Mouse (Mus musculus): ENCODE measurements at regions not wholly inside any gene's neighbourhood (a gene's known extent, or its start where the extent isn't known, plus 50 kb on each side); places are given as distances from the start of the nearest gene placed in this dataset.

DNA sequence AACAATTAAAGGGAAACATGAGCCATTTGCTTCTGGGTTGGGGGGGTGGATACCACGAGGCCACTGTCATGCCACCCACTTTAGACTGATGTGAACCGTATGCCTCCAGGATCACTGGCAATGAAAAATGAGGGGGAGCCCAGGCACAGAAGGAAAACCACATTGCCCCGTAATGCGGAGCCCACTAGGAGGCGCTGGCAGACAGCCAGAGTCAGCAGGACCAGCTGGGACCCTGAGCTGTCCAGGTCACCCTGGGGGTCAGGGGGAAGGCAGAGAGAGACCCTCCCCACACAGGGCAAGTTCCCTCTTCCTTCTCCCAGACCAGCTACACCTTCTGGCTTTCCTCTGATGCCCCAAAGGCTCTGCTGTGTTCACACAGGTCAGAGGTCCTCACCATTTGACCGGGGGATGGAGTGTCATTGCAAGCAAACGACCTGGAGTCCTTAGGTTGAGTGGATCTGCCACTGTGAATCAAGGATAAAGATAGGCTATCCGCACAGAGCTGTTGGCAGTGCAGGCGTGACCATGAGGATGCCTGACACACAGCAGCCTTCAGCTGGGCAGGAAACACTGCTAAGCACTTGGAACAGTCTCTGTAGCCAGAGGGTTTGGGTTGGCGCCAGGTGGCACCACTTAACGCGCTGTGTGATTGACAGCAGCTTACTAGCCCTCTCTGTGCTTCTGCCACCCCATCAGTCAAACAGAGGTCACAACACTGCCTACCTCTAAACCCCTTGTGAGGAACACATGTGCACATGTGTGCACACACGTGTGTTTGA is 400.2 kb downstream of the Sox9 start:
- no peaks in the 10 kb centered on the region for H3K9me3 ChIP-seq (ENCODE audit: low read length)
- no peaks in the 10 kb centered on the region for H3K36me3 ChIP-seq (ENCODE audit: insufficient read depth, low read length)
- H3K4me3 ChIP-seq (replicated peaks; ENCODE audit: low read length), result no peak overlapping the region
- H3K4me1 ChIP-seq (replicated peaks; ENCODE audit: low read depth, low read length), result peaks cover 17% of the 10 kb centered on the region; the same call in 1 of the 2 replicates
- TF ChIP-seq POU5F1 (IDR thresholded peaks at IDR 0.05; ENCODE audit: borderline replicate concordance, low read length) (no peak), NANOG (IDR thresholded peaks at IDR 0.05; ENCODE audit: borderline replicate concordance, low read length) (no peak), CTCF (conservative IDR thresholded peaks at IDR 0.05; ENCODE audit: low read length) (peak; percentile 38)
- H3K27me3 ChIP-seq (ENCODE audit: insufficient read depth, low read length), result peaks cover 18% of the 10 kb centered on the region

DNA sequence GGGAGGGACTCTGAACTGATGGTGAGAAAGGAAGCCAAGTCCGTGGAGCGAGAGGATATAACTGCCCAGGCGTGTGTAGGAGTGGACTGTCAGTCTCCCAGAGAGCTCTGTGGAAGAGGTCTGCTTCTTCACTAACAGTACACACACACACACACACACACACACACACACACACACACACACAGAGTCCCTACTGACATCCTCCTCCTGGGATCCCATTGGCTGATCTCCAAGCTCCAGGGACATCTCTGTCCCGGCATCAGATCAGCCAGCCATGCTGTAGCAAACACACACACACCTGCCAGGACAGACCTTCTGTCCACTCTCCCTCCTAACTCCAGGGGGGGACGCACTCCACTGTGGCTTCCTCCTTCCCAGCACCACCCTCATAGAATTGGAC is 401.5 kb downstream of the Sox9 start:
- Histone ChIP-seq H3K9me3 (ENCODE audit: low read length) (no peaks in the 10 kb centered on the region), H3K4me3 (replicated peaks; ENCODE audit: low read length) (no peak overlapping the region), H3K36me3 (ENCODE audit: insufficient read depth, low read length) (no peaks in the 10 kb centered on the region), H3K4me1 (replicated peaks; ENCODE audit: low read depth, low read length) (peaks cover 16% of the 10 kb centered on the region; the same call in 1 of the 2 replicates), H3K27me3 (ENCODE audit: insufficient read depth, low read length) (peaks cover 18% of the 10 kb centered on the region)
- TF ChIP-seq CTCF (conservative IDR thresholded peaks at IDR 0.05; ENCODE audit: low read length), result no peak
- TF ChIP-seq POU5F1 (IDR thresholded peaks at IDR 0.05; ENCODE audit: borderline replicate concordance, low read length), result no peak
- no peak for TF ChIP-seq NANOG (IDR thresholded peaks at IDR 0.05; ENCODE audit: borderline replicate concordance, low read length)

DNA sequence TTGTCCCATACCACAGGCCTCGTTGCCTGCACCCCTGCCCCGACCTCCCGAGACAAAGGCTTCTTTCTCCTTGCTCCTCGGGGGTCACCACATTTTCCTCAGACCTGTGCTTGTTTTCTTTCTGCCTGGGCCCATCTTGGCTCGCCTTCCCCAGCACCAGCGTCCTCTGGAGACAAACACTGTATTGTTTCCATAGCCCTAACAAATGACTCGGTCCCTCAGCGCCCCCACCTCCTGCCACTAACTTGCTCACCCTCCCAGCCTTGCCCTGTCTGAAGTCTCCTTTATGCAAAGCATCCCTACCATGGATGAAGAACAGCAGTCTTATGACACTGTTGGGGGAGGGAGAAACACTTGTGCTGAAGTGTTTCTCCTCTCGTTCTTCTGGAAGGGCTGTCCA is 402.1 kb downstream of the Sox9 start:
- Histone ChIP-seq H3K36me3 (ENCODE audit: insufficient read depth, low read length) (no peaks in the 10 kb centered on the region), H3K9me3 (ENCODE audit: low read length) (no peaks in the 10 kb centered on the region), H3K4me1 (replicated peaks; ENCODE audit: low read depth, low read length) (peaks cover 16% of the 10 kb centered on the region; the same call in 1 of the 2 replicates), H3K27me3 (ENCODE audit: insufficient read depth, low read length) (peaks cover 13% of the 10 kb centered on the region), H3K4me3 (replicated peaks; ENCODE audit: low read length) (no peak overlapping the region)
- TF ChIP-seq NANOG (IDR thresholded peaks at IDR 0.05; ENCODE audit: borderline replicate concordance, low read length), result no peak
- no peak for TF ChIP-seq CTCF (conservative IDR thresholded peaks at IDR 0.05; ENCODE audit: low read length)
- TF ChIP-seq POU5F1 (IDR thresholded peaks at IDR 0.05; ENCODE audit: borderline replicate concordance, low read length), result no peak

DNA sequence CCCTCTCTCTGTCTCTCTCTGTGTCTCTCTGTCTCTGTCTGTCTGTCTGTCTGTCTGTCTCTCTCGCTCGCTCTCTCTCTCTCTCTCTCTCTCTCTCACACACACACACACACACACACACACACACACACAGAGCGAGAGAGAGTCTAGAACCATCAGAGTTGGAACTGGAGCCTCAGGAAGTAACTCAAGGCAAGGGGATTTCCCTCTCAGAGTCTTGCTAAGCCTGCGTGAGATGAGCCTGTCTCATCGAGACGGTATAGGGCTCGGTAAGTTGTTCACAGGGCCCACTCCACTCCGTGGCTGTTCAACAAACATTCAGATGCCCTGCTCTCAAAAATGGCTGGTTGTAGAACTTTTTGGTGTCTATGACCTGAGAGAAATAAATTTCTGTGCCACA is 405.4 kb downstream of the Sox9 start:
- Histone ChIP-seq H3K27me3 (ENCODE audit: insufficient read depth, low read length) (peaks cover 12% of the 10 kb centered on the region), H3K36me3 (ENCODE audit: insufficient read depth, low read length) (no peaks in the 10 kb centered on the region), H3K4me3 (replicated peaks; ENCODE audit: low read length) (no peak overlapping the region), H3K4me1 (replicated peaks; ENCODE audit: low read depth, low read length) (peaks cover 22% of the 10 kb centered on the region; the same call in 1 of the 2 replicates), H3K9me3 (ENCODE audit: low read length) (0 out of 2 replicates have a peak, but pooled peaks cover 3% of the 10 kb centered on the region)
- TF ChIP-seq CTCF (conservative IDR thresholded peaks at IDR 0.05; ENCODE audit: low read length), result no peak
- no peak for TF ChIP-seq POU5F1 (IDR thresholded peaks at IDR 0.05; ENCODE audit: borderline replicate concordance, low read length)
- TF ChIP-seq NANOG (IDR thresholded peaks at IDR 0.05; ENCODE audit: borderline replicate concordance, low read length), result no peak

DNA sequence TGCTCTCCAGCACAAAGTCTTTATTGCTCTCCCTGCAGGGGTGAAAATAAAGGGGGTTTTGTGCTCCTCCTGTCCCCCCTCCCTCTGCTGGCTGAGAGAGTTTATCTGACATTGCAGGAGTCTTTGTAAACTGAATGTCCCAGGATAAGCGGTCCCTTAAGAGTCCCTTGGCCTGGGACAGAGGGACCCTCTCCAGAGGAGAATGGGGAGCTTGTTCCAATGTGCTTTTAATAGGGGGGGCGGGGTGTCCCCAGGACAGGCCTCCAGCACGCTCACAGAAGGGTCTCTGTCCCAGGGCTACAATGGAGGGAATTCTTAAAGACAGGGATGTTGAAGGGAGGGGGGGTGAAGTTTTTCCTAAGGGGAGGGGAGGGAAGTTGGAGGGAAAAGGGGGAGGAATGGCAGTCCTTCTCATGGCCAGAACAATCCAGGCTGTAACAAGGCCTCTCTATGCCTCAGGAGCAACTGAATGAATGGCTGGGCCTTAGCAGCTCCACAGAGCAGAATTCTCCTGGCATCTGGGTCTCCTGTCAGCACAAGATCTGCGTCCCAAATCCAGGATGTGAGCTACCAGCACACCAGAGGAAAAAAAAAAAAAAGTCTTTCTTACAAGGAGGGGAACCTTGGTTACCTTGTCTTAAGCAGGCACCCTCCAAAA is 406.4 kb downstream of the Sox9 start:
- no peak overlapping the region for H3K4me3 ChIP-seq (replicated peaks; ENCODE audit: low read length)
- H3K9me3 ChIP-seq (ENCODE audit: low read length), result 0 out of 2 replicates have a peak, but pooled peaks cover 3% of the 10 kb centered on the region
- TF ChIP-seq POU5F1 (IDR thresholded peaks at IDR 0.05; ENCODE audit: borderline replicate concordance, low read length), result no peak
- H3K4me1 ChIP-seq (replicated peaks; ENCODE audit: low read depth, low read length), result peaks cover 22% of the 10 kb centered on the region; the same call in 1 of the 2 replicates
- H3K27me3 ChIP-seq (ENCODE audit: insufficient read depth, low read length), result peaks cover 21% of the 10 kb centered on the region
- no peaks in the 10 kb centered on the region for H3K36me3 ChIP-seq (ENCODE audit: insufficient read depth, low read length)

DNA sequence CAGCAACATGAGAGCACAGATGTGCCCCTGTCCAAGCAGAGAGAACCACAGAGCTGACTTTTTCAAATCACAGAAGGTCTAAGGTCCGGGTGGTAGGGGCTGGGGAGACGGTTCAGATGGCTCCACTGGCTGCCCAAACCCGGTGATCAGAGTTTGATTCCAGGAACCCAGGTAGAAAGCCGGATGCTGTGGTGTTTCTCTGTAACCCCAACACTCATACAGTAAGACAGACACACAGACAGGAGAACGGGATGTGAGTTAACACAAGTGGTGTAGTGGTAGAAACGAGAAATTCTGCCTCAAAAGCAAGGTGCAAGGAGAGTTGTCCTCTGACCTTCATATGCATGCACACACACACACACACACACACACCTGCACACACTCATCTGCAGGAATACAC is 408.0 kb downstream of the Sox9 start:
- peaks cover 22% of the 10 kb centered on the region for H3K27me3 ChIP-seq (ENCODE audit: insufficient read depth, low read length)
- H3K9me3 ChIP-seq (ENCODE audit: low read length), result peaks cover 3% of the 10 kb centered on the region; the same call in 1 of the 2 replicates
- H3K4me1 ChIP-seq (replicated peaks; ENCODE audit: low read depth, low read length), result peaks cover 14% of the 10 kb centered on the region; the same call in 1 of the 2 replicates
- no peaks in the 10 kb centered on the region for H3K36me3 ChIP-seq (ENCODE audit: insufficient read depth, low read length)
- H3K4me3 ChIP-seq (replicated peaks; ENCODE audit: low read length), result no peak overlapping the region
- no peak for TF ChIP-seq NANOG (IDR thresholded peaks at IDR 0.05; ENCODE audit: borderline replicate concordance, low read length)
- TF ChIP-seq CTCF (conservative IDR thresholded peaks at IDR 0.05; ENCODE audit: low read length), result no peak
- no peak for TF ChIP-seq POU5F1 (IDR thresholded peaks at IDR 0.05; ENCODE audit: borderline replicate concordance, low read length)

DNA sequence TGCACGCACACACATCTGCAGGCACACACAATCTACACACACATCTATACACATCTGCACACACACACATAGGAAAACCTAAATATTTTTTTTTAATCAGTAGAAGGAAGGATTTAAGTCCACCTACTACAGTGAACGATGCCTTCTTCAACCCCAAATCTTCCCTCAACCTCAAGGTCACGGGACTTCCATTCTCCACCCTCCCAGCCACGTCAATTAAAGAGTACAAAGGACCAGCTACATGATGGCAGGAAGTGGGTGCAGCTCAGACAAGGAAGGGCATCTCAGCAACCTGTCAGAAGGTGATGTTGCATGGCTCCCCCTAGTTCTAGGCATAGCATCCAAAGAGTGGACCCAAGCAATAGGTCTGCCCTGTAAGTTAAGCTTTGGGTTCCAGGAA is 408.5 kb downstream of the Sox9 start:
- TF ChIP-seq NANOG (IDR thresholded peaks at IDR 0.05; ENCODE audit: borderline replicate concordance, low read length) (no peak), POU5F1 (IDR thresholded peaks at IDR 0.05; ENCODE audit: borderline replicate concordance, low read length) (no peak), CTCF (conservative IDR thresholded peaks at IDR 0.05; ENCODE audit: low read length) (no peak)
- peaks cover 3% of the 10 kb centered on the region; the same call in 1 of the 2 replicates for H3K9me3 ChIP-seq (ENCODE audit: low read length)
- H3K27me3 ChIP-seq (ENCODE audit: insufficient read depth, low read length), result peaks cover 22% of the 10 kb centered on the region
- H3K36me3 ChIP-seq (ENCODE audit: insufficient read depth, low read length), result no peaks in the 10 kb centered on the region
- no peak overlapping the region for H3K4me3 ChIP-seq (replicated peaks; ENCODE audit: low read length)
- H3K4me1 ChIP-seq (replicated peaks; ENCODE audit: low read depth, low read length), result peaks cover 14% of the 10 kb centered on the region; the same call in 1 of the 2 replicates

DNA sequence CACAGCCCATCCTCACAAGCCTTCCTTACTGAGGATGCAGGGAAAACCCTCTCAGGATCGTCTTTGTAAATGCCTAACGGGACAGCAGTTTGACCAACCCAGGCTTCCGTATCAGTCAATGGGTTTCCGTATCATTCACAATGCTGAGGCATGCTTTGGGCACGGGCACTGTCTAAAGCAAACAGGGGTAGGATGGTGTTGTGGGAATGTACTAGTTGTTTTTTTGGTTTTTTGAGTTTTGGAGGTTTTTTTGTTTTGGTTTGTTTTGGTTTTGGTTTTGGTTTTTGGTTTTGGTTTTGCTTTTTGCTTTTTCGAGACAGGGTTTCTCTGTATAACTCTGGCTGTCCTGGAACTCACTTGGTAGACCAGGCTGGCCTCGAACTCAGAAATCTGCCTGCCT is 409.0 kb downstream of the Sox9 start:
- no peak for TF ChIP-seq NANOG (IDR thresholded peaks at IDR 0.05; ENCODE audit: borderline replicate concordance, low read length)
- no peak for TF ChIP-seq CTCF (conservative IDR thresholded peaks at IDR 0.05; ENCODE audit: low read length)
- Histone ChIP-seq H3K36me3 (ENCODE audit: insufficient read depth, low read length) (no peaks in the 10 kb centered on the region), H3K9me3 (ENCODE audit: low read length) (peaks cover 3% of the 10 kb centered on the region; the same call in 1 of the 2 replicates), H3K4me1 (replicated peaks; ENCODE audit: low read depth, low read length) (peaks cover 14% of the 10 kb centered on the region; the same call in 1 of the 2 replicates), H3K27me3 (ENCODE audit: insufficient read depth, low read length) (peaks cover 22% of the 10 kb centered on the region), H3K4me3 (replicated peaks; ENCODE audit: low read length) (no peak overlapping the region)
